Mouse (Mus musculus): ENCODE results near the gene Wtip. TPM values are rescaled to one million over a fixed set of nuclear protein-coding genes. Genes with fewer than 3 reads are reported as not detected.
"Not testable (repeated sequence)": the region's sequence is repeated elsewhere in the genome, so short reads cannot be mapped to it uniquely, and the experiment has no call there.

Gene Wtip
- 10 to 100 TPM; 20.0 to 34.4 (median 27.8) TPM for total RNA-seq (2022)

GRCm38 (mm10) chr7:34133117-34133762 lies at the start of gene Wtip:
Gene Wtip, minus strand, starts transcription at chr7:34133268.
- DNase-seq = peak; percentile 61

- DNase-seq = not testable (repeated sequence)
Measured at GRCm38 (mm10) chr7:34176241-34176640, 43.2 kb upstream of the Wtip start.

- DNase-seq = no peak
Measured at GRCm38 (mm10) chr7:34172251-34172650, 39.2 kb upstream of the Wtip start.

DNA sequence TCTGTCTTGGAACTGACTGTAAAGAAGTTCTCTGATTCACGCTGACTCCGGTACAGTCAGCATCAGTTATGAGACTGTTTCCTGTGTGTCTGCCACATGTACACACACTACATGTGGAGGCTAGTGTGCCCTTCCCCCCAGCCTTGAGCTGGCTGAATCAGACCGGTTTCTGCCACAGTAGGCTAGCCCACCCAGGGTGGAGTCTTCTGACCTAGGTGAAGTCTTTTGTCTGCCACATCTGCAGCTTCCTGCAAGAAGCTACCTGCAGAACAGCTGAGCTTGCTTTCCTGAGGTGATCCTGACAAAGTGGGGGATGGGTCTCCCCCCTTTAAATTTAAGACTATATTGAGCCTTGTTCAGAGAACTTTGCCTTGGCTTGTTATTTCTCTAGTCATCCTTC lies 36.4 kb upstream of the Wtip start, which contains the start of gene Uba2:
Gene Uba2, minus strand, starts transcription at position 146 of the 400 bp plus-strand sequence.
- no peak for DNase-seq

GRCm38 (mm10) chr7:34168470-34169251 lies 35.6 kb upstream of the Wtip start:
- peak; percentile 84 for DNase-seq

DNA sequence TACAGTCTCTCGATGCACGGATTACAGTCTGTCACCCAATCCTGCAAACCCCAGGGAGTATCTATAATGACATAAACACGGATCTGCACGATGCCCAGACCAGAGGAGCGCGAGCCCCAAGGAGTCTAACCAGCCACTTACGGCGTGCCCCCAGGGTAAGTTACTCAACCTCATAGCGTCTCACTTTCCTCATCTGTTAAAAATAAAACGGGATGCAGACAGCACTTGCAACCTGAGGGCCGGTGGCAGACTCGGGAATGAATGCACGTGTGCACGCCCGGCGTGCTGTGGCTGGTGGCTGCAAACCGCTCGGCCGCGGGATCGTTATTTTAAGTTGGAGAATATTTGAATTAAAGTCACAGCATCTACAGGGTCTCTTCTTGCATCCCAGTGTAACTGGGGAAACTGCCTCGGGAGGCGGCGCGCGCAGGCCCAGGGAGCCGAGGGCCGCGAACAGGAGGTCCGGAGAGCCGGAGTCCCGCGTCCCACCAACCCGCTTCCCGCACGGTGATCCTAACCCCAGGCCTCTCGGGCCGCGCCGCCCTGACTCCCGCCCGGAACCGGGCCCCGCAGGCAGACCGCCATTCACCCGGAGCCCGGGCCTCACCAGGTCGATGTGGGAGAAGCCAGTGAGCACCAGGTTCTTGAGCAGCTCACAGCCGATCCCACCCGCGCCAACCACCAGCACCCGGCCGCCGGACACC lies 34.9 kb upstream of the Wtip start:
- DNase-seq = peak; percentile 10

DNA sequence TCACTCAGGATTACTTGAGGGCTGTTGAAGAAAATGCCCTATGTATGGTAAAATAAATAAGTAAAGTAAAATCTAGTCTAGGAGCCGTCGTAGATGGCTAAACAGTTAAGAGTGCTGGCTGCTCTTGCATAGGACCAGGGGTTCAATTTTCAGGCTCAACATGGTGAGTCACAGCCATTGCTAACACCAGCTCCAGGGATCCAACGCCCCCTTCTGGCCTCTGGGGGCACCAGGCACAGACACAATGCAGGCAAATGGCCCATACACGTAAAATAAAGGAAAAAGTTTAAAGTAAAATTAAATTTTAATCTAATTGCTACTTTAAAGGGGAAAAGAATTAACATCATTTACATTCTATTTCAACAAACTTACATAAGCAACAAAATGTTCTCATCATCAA lies 33.8 kb upstream of the Wtip start:
- peak; percentile 22 for DNase-seq

GRCm38 (mm10) chr7:34165999-34166398 lies 32.9 kb upstream of the Wtip start:
- DNase-seq = no peak

DNA sequence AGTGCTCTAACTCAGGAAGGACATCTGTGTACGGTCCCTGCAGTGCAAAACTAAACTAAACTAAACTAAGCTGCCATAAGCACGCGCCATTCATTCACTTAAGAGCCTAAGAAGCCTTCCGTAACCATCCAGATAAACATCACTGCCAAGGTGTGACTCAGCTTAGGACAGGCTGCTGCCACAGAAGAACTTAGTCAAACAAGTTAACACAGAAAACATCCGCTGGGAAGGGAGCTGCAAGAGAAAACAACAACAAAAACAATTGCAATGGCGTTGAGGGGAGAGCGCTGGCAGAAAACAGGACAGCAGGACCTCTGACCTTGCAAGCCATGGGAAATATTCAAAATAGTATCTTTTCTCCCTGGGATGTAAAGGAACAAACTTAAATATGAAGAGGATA lies 31.6 kb upstream of the Wtip start:
- no peak for DNase-seq

DNA sequence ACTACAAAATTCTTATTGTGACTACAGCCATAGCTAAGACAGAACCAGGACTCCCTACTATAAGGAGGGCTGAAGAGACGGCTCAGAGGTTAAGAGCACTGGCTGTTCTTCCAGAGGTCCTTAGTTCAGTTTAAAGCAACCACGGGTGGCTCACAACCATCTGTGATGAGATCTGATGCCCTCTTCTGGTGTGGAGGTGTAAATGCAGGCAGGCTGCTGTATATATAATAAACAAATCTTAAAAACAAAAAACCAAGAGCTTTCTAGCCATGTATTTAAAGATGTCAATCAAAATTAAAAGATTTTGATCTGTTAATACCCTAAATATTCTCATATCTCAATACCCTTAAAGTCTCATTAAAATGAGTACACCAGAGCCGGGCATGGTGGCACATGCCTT lies 26.1 kb upstream of the Wtip start:
- DNase-seq = no peak

- no peak for DNase-seq
Measured at GRCm38 (mm10) chr7:34157994-34158393, 24.9 kb upstream of the Wtip start.

- DNase-seq = no peak
Measured at GRCm38 (mm10) chr7:34147193-34147592, 14.1 kb upstream of the Wtip start.

- no peak for DNase-seq
Measured at GRCm38 (mm10) chr7:34141123-34141522, 8.1 kb upstream of the Wtip start.

DNA sequence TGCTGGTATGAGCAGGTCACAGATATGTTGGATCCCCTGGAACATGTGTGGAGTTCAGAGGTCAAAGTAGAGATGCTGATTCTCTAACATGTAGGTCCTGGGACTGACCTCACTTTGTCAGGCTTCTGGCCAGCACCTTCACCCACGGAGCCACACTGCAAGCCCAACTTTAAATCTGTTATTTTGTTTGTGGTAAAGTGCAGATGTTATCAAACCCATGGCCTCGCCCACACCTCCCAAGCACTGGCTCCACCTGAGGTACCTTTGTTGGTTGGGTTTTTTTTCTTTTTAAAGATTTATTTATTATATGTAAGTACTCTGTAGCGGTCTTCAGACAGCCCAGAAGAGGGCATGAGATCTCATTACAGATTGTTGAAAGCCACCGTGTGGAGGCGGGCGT lies 6.4 kb upstream of the Wtip start:
- DNase-seq = no peak

- no peak for DNase-seq
Measured at GRCm38 (mm10) chr7:34134336-34134735, 1.3 kb upstream of the Wtip start.

GRCm38 (mm10) chr7:34132355-34133079 lies 551 bp downstream of the Wtip start:
- no peak for DNase-seq

- DNase-seq = no peak
Measured at GRCm38 (mm10) chr7:34131959-34132354, 1.1 kb downstream of the Wtip start.

DNA sequence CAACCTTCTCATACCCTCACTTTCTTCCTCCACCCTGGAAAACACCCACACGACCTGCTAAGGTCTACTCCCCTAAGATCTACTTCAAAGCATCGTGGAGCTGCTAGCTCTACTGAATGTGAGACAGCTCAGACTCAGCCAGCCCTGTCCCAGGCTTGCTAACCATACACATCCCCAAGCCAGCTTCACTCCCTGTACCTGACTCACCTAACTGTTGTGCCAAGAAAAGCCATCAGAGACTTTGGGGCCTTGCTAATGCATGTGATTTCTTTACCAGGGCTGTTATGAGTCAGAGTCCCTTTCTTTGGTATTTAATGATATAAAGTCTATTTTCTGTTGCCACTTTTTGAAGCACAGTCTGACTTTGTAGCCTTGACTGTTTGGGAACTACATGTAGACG lies 1.9 kb downstream of the Wtip start:
- DNase-seq = no peak

GRCm38 (mm10) chr7:34126291-34126690 lies 6.8 kb downstream of the Wtip start:
- no peak for DNase-seq

GRCm38 (mm10) chr7:34125346-34125745 lies 7.7 kb downstream of the Wtip start:
- DNase-seq = no peak

GRCm38 (mm10) chr7:34122987-34123720 lies 9.9 kb downstream of the Wtip start:
- no peak for DNase-seq

GRCm38 (mm10) chr7:34120636-34121035 lies 12.4 kb downstream of the Wtip start:
- not testable (repeated sequence) for DNase-seq

All from adrenal gland, adult 8-10 months (tissue).